Mouse (Mus musculus) brain, embryonic 14.5 days (tissue): Measurements from ENCODE around the gene Slc48a1.

Source experiments
- CTCF ChIP-seq: fragments of 200-500 bp; IDR thresholded peaks from 2 replicates; pipeline ENCODE4 v1.5.1; 2012; ENCODE audit warnings: inconsistent platforms, mild to moderate bottlenecking, moderate library complexity, borderline replicate concordance; ENCODE audit not compliant: insufficient read depth, insufficient read length; ENCODE audit errors: extremely low read depth
- POLR2A ChIP-seq: fragments of 200-500 bp; IDR thresholded peaks from 2 replicates; pipeline ENCODE4 v1.6.1; 2012; ENCODE audit warnings: mild to moderate bottlenecking, inconsistent platforms, borderline replicate concordance; ENCODE audit not compliant: poor library complexity, insufficient read depth, insufficient read length, severe bottlenecking; ENCODE audit errors: extremely low read depth

- TF ChIP-seq POLR2A, result no peak
- no peak for TF ChIP-seq CTCF
Measured at GRCm38 (mm10) chr15:97763256-97764049, 14.9 kb upstream of the Slc48a1 start.
